Mouse (Mus musculus): ENCODE results near the gene Acsm1.

Acsm1 gene

DNA sequence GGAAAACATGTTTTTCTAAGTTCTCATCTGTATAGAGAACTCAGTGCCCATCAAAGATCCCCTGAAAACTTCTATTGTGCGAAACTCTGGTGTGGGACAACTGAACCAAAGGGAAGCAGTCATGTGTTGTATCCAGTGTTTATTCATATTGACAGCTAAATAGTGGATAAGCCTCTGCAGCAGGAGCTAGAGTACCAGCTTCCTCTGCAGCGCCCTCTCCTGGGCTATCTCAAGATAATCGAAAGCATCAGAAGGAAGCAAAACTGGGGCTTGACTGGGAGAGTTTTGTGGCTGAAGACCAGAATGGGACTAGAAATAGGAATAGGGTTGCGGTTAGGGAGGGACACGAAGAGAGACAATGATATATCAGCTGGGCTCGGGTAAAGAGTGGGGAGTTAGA, 64.1 kb downstream of the Acsm1 start:
- peak; percentile 16 for DNase-seq (ENCODE audit: low spot score)

DNA sequence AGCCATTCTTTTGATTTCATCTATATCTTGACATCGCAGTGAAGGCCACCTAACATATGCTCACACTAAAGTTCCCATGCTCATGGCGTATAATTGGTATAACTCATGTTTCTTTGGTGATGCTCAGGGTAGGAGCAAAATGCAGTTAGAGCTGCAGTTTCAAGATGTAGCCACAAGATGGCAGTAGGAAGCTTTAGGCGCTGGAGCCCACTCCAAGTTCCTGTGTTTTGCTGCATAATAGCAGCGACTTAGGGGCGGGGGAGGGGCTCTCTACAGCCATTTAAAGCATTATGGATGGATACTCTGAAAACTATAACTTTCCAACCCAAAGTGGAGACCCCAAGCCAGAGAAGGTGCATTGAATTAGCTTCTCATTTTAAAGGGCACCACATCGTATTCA, 66.6 kb downstream of the Acsm1 start:
- peak; percentile 40 for DNase-seq (ENCODE audit: low spot score)

DNA sequence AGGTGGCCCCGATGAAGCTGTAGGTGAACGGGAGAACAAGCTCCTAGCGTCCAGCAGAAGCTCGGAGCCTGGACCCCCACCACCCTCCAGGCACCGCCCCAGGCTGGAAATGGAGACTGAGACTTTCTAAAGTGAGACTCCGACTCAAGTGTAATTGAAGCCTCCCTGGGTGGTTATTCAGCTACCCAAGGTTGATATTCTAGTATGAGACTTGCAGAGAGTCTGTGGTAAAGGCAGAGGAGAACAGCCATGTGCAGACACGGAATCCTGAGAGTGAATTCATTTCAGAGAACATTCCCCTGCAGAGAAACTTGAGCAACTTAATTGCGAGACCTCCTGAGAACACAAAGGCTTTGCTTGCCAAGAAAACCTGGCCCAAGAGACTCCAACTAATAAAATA, 73.3 kb downstream of the Acsm1 start:
- no peak for DNase-seq (ENCODE audit: low spot score)

DNA sequence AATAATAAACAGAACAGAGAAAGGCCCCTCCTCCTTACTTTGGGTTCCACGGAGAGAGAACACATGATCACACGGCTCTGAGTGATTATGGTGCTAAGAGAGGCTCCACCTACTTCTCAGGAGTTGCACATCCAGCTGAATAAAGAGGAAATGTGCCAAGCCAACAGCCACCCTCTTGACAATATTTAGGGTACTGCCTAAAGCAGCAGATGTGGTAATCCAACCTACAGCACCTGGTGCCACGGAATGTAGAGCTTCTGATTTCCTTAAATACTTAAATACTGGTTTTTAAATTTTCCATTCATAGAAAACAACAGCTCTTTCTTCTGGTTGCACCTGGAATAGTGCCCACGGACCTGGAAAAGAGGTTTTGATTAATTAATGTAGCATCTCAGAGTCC, 75.9 kb downstream of the Acsm1 start:
- no peak for DNase-seq (ENCODE audit: low spot score)

DNA sequence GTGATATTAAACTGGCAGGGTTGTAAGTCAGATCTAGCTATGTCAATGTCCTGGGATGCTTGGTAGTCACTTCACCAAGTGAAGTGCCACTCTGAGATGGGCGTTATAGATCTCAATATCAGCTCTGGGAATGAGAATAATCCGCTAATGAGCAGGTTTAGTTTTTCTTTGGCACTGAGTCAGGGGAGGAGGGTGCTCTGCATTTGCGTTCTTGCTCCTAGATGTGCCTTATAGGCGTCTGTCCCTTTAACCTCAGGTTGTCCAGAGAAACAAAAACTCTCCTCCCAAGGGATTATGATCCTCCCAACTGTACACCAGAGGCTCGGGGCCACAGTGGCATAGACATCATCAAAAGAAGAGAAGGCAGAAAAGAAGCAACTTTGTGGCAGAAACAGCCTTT, 82.9 kb downstream of the Acsm1 start, which contains the start of gene Acsm4:
TSS of gene Acsm4 (plus strand) at position 301 of the 400 bp plus-strand sequence.
- no peak for DNase-seq (ENCODE audit: low spot score)

DNA sequence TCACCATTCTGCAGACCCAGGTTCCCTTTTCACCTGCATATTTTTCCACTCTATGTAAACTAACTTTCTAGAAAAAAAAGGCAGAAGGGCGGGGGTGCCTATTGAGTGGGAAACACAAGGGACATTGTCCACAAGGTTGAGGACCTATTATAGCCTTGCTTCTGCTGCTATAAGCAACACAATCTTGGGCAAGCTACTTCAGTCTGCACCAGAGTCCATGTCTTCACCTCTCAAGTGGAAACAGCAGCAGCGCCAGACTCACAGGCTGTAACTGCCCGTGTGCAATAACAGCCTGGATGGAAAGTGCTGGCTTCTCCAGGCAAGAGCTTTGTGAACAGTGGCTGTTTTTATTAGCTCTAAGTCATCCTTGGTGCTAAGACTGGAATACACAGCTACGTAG, 85.5 kb downstream of the Acsm1 start:
- no peak for DNase-seq (ENCODE audit: low spot score)

DNA sequence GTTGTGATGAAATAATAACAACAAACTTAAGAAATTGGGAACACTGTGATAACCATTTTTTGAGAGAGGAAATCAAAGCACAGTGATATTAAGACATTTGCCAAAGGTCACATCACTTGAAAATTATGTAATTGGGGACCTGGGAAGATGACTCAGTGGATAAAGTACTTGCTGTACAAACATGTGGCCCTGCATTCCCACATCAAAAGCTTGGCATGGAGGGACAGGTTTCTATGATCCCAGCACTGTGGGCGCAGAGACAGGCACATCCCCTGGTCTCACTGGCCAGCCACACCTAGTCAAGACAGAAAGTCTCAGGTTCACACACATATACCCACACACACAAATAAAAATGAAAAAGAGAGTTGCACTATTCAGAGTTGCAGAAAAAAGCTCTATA, 88.1 kb downstream of the Acsm1 start:
- DNase-seq (ENCODE audit: low spot score): no peak

Measured in layer of hippocampus, adult 11-12 months (tissue).